Mouse (Mus musculus) CH12.LX (cell line): ENCODE measurements around the gene Hk1. TPM values are rescaled to one million over a fixed set of nuclear protein-coding genes. Genes with fewer than 3 reads are reported as not detected.

Experiments
- DNase-seq: peaks from one replicate; pipeline ENCODE4 v3.0.0-alpha.2; 2013; ENCODE audit errors: extremely low read depth
- H3K27ac ChIP-seq: 2 replicates; pipeline ENCODE4 v1.5.1; 2012; ENCODE audit warnings: low read depth, mild to moderate bottlenecking, control low read depth, moderate library complexity; ENCODE audit not compliant: insufficient read depth
- H3K27me3 ChIP-seq: replicated peaks from 2 replicates; pipeline ENCODE3; 2012; ENCODE audit warnings: inconsistent platforms
- H3K36me3 ChIP-seq, 2 experiments: replicated peaks in 1 of 2; 2 replicates each; pipeline versions ENCODE3 to v1.6.1; 2012; ENCODE audit warnings: inconsistent platforms in 1 of 2, low read length in 1 of 2, mild to moderate bottlenecking in 1 of 2, mixed read lengths in 1 of 2, moderate library complexity in 1 of 2; ENCODE audit not compliant: control insufficient read depth in 1 of 2, insufficient read depth in 1 of 2
- H3K4me1 ChIP-seq, 2 experiments: 2 replicates each; pipeline ENCODE4 v1.6.1; 2012; ENCODE audit warnings: inconsistent platforms in 1 of 2, moderate library complexity in 1 of 2; ENCODE audit not compliant: insufficient read depth in 2 of 2, control insufficient read depth in 1 of 2
- H3K4me2 ChIP-seq: 2 replicates; pipeline ENCODE4 v1.6.1; 2012; ENCODE audit warnings: low read depth, mild to moderate bottlenecking, control low read depth; ENCODE audit not compliant: poor library complexity, insufficient read depth, severe bottlenecking
- H3K4me3 ChIP-seq, 3 experiments: fragments of 150-350 bp in 1 of 3; sonication (generic) in 1 of 3; replicated peaks in 1 of 3; 2 replicates each; pipeline versions ENCODE3 to v1.5.1; 2011 to 2012; ENCODE audit warnings: low read depth in 2 of 3, low read length in 2 of 3, mild to moderate bottlenecking in 2 of 3, moderate library complexity in 2 of 3, control low read depth in 1 of 3, improper control_type of control experiment in 1 of 3, inconsistent platforms in 1 of 3, mixed read lengths in 1 of 3; ENCODE audit not compliant: poor library complexity in 1 of 3
- H3K79me2 ChIP-seq: replicated peaks from 2 replicates; pipeline ENCODE4 v1.6.1; 2012; ENCODE audit warnings: mild to moderate bottlenecking, moderate library complexity; ENCODE audit not compliant: control insufficient read depth, poor library complexity, insufficient read depth, severe bottlenecking; ENCODE audit errors: extremely low read depth
- H3K9ac ChIP-seq: 2 replicates; pipeline ENCODE4 v1.6.1; 2012; ENCODE audit warnings: low read depth, mild to moderate bottlenecking, control low read depth, moderate library complexity; ENCODE audit not compliant: insufficient read depth
- H3K9me3 ChIP-seq: replicated peaks from 2 replicates; pipeline ENCODE3; 2012; ENCODE audit warnings: low read length, inconsistent platforms, mixed read lengths
- BHLHE40 ChIP-seq: IDR thresholded peaks from 2 replicates; pipeline ENCODE4 v1.6.1; 2011; ENCODE audit warnings: mild to moderate bottlenecking, low read depth, low read length, improper control_type of control experiment
- CHD2 ChIP-seq: IDR thresholded peaks from 2 replicates; pipeline ENCODE4 v1.6.1; 2011; ENCODE audit warnings: low read length, improper control_type of control experiment
- ELF1 ChIP-seq: IDR thresholded peaks from 2 replicates; pipeline ENCODE4 v1.6.1; 2014; ENCODE audit warnings: low read depth, mild to moderate bottlenecking, inconsistent platforms, low read length, improper control_type of control experiment
- GABPA ChIP-seq: IDR thresholded peaks from 2 replicates; pipeline ENCODE4 v1.6.1; 2012; ENCODE audit warnings: low read depth, low read length, improper control_type of control experiment, inconsistent platforms; ENCODE audit not compliant: insufficient replicate concordance
- HCFC1 ChIP-seq: IDR thresholded peaks from 2 replicates; pipeline ENCODE4 v1.6.1; 2012; ENCODE audit warnings: low read depth, mild to moderate bottlenecking, inconsistent platforms, low read length, improper control_type of control experiment
- IRF4 ChIP-seq: IDR thresholded peaks from 2 replicates; pipeline ENCODE4 v1.6.1; 2014; ENCODE audit warnings: low read depth, mild to moderate bottlenecking, inconsistent platforms, low read length, improper control_type of control experiment
- JUN ChIP-seq: IDR thresholded peaks from 2 replicates; pipeline ENCODE4 v1.6.1; 2011; ENCODE audit warnings: low read depth, mild to moderate bottlenecking, low read length, improper control_type of control experiment, moderate library complexity; ENCODE audit not compliant: insufficient read depth
- KAT2A ChIP-seq: IDR thresholded peaks from 2 replicates; pipeline ENCODE4 v1.6.1; 2012; ENCODE audit warnings: low read length, improper control_type of control experiment, inconsistent platforms; ENCODE audit not compliant: insufficient replicate concordance
- MAFK ChIP-seq: IDR thresholded peaks from 2 replicates; pipeline ENCODE4 v1.6.1; 2011; ENCODE audit warnings: low read length, improper control_type of control experiment; ENCODE audit not compliant: insufficient replicate concordance
- MAX ChIP-seq: IDR thresholded peaks from 2 replicates; pipeline ENCODE4 v1.6.1; 2011; ENCODE audit warnings: low read length, improper control_type of control experiment
- MEF2A ChIP-seq: IDR thresholded peaks from 2 replicates; pipeline ENCODE4 v1.6.1; 2014; ENCODE audit warnings: low read depth, mild to moderate bottlenecking, inconsistent platforms, low read length, improper control_type of control experiment, borderline replicate concordance
- NELFE ChIP-seq: IDR thresholded peaks from 2 replicates; pipeline ENCODE4 v1.6.1; 2011; ENCODE audit warnings: low read depth, low read length, improper control_type of control experiment
- NRF1 ChIP-seq: IDR thresholded peaks from 2 replicates; pipeline ENCODE4 v1.6.1; 2014; ENCODE audit warnings: low read depth, mild to moderate bottlenecking, inconsistent platforms, low read length, improper control_type of control experiment, moderate library complexity
- PAX5 ChIP-seq: IDR thresholded peaks from 2 replicates; pipeline ENCODE4 v1.6.1; 2012; ENCODE audit warnings: low read length, inconsistent platforms, mixed read lengths
- POLR2A ChIP-seq: IDR thresholded peaks from 2 replicates; pipeline ENCODE4 v1.6.1; 2011; ENCODE audit warnings: low read depth, mild to moderate bottlenecking, improper control_type of control experiment, low read length
- POLR2AphosphoS2 ChIP-seq: IDR thresholded peaks from 2 replicates; pipeline ENCODE4 v1.6.1; 2011; ENCODE audit warnings: low read depth, low read length, improper control_type of control experiment
- RAD21 ChIP-seq: IDR thresholded peaks from 2 replicates; pipeline ENCODE4 v1.6.1; 2011; ENCODE audit warnings: low read depth, mild to moderate bottlenecking, low read length, improper control_type of control experiment, moderate library complexity
- SIN3A ChIP-seq: IDR thresholded peaks from 2 replicates; pipeline ENCODE4 v1.6.1; 2012; ENCODE audit warnings: low read length, improper control_type of control experiment, inconsistent platforms
- TBP ChIP-seq: conservative IDR thresholded peaks from 2 replicates; pipeline ENCODE4 v1.6.1; 2011; ENCODE audit warnings: low read depth, low read length, improper control_type of control experiment
- TCF12 ChIP-seq: IDR thresholded peaks from 2 replicates; pipeline ENCODE4 v1.6.1; 2014; ENCODE audit warnings: low read depth, mild to moderate bottlenecking, inconsistent platforms, low read length, improper control_type of control experiment
- USF1 ChIP-seq: IDR thresholded peaks from 2 replicates; pipeline ENCODE4 v1.6.1; 2014; ENCODE audit warnings: low read depth, mild to moderate bottlenecking, inconsistent platforms, low read length, improper control_type of control experiment
- USF2 ChIP-seq: conservative IDR thresholded peaks from 2 replicates; pipeline ENCODE4 v1.6.1; 2011; ENCODE audit warnings: low read depth, low read length, improper control_type of control experiment
- ZMIZ1 ChIP-seq: IDR thresholded peaks from 2 replicates; pipeline ENCODE4 v1.6.1; 2012; ENCODE audit warnings: low read depth, mild to moderate bottlenecking, inconsistent platforms, low read length, improper control_type of control experiment
- dilution Hi-C: fragments of 300-500 bp; cut with MboI; formaldehyde crosslinking; loops from 2 replicates; pipeline ENCODE4 v1.14.3; 2020; ENCODE audit warnings: low sequenced_read_pairs; ENCODE audit not compliant: extremely low pct_unique_long_range_greater_than_20kb, extremely low pct_ligation_motif_present
- in situ Hi-C: fragments of 300-500 bp; cut with MboI; formaldehyde crosslinking; loops from 3 replicates; pipeline ENCODE4 v1.14.3; 2019; ENCODE audit warnings: low sequenced_read_pairs, low pct_ligation_motif_present, low pct_unique_long_range_greater_than_20kb, mixed read lengths
- polyA plus RNA-seq: library from polyadenylated mRNA; unstranded; fragments of >175 nt; gene quantifications from 2 replicates; pipeline ENCODE4 v1.2.1, GENCODE M21; 2012; ENCODE audit warnings: low read depth; ENCODE audit not compliant: insufficient read length
- total RNA-seq, 2 experiments: library from RNA; depleted of rRNA; stranded (reverse); fragments of 300-350 nt in 1 of 2; fragments of >200 nt in 1 of 2; gene quantifications; 2 replicates each; pipeline ENCODE4 v1.2.3; 2012 to 2014

The Hk1 gene
- total and polyA plus RNA-seq, 3 experiments: 9.3 to 30.1 (median 23.4) TPM

DNA sequence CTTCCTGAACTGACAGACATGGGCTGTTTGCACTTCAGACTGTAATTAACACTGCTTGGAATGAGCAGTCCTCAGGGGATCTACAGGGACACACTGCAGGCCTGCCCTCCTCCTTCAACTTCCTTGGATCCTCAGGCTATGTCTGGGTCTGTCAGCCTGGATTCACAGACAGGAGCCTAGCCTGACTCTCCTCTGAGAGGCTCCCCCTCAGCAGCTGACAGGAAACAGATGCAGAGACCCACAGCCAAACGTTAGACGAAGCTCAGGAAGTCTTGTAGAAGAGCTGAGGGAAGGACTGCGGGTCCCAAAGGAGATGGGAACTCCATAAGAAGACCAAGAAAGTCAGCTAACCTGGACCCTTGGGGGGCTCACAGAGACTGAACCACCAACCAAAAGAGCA lies 73.2 kb downstream of the Hk1 start:
- H3K79me2 ChIP-seq: no peaks in the 10 kb centered on the region
- H3K27me3 ChIP-seq: no peaks in the 10 kb centered on the region
- TF ChIP-seq USF2 (no peak), NRF1 (no peak), MAX (no peak), USF1 (no peak), POLR2A (no peak), NELFE (no peak), ELF1 (no peak), JUN (no peak), TCF12 (no peak)
- H3K9ac ChIP-seq: no peak overlapping the region
- H3K36me3 ChIP-seq: peaks cover 0 to 67% of the 10 kb centered on the region in 2 experiments
- in situ Hi-C loops (no loop called here), dilution Hi-C loops (no loop called here)
- H3K27ac ChIP-seq: no peak overlapping the region
- no peak for DNase-seq
- peaks cover 4% of the 10 kb centered on the region for H3K9me3 ChIP-seq
- no peak overlapping the region for H3K4me3 ChIP-seq
- peaks cover 2 to 16% of the 10 kb centered on the region in 2 experiments for H3K4me1 ChIP-seq
- no peak overlapping the region for H3K4me2 ChIP-seq

DNA sequence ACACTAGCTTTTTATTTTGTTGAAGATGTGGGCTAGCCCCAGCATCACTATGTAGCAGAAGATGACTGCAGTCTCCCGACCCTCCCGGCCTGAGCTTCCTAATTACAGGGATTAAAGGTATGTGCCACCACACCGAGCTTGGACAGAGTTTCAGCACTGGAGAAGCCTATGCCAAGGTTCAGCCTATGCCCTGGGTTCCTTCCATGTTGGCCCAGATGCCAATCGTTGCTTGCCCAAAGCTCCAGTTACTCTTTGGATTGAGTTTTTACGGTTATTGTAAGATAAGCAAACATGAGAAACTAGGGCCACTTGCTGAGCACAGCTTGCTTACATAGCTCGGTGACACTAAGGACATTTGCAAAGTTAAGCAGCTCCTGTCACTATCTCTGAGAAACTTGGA lies 74.6 kb downstream of the Hk1 start:
- in situ Hi-C loops (no loop called here), dilution Hi-C loops (no loop called here)
- DNase-seq: no peak
- peaks cover 4% of the 10 kb centered on the region for H3K9me3 ChIP-seq
- no peaks in the 10 kb centered on the region for H3K79me2 ChIP-seq
- no peak overlapping the region for H3K27ac ChIP-seq
- peaks cover 3 to 15% of the 10 kb centered on the region in 2 experiments; a peak in 3 of 4 replicates for H3K4me1 ChIP-seq
- no peak overlapping the region for H3K4me2 ChIP-seq
- no peak overlapping the region for H3K9ac ChIP-seq
- H3K36me3 ChIP-seq: peaks cover 0 to 71% of the 10 kb centered on the region in 2 experiments
- H3K27me3 ChIP-seq: no peaks in the 10 kb centered on the region
- no peak for TF ChIP-seq JUN
- no peak for TF ChIP-seq TCF12
- no peak for TF ChIP-seq IRF4
- no peak for TF ChIP-seq RAD21
- TF ChIP-seq, all 38 proteins: peak for 0
- H3K4me3 ChIP-seq: no peak overlapping the region

DNA sequence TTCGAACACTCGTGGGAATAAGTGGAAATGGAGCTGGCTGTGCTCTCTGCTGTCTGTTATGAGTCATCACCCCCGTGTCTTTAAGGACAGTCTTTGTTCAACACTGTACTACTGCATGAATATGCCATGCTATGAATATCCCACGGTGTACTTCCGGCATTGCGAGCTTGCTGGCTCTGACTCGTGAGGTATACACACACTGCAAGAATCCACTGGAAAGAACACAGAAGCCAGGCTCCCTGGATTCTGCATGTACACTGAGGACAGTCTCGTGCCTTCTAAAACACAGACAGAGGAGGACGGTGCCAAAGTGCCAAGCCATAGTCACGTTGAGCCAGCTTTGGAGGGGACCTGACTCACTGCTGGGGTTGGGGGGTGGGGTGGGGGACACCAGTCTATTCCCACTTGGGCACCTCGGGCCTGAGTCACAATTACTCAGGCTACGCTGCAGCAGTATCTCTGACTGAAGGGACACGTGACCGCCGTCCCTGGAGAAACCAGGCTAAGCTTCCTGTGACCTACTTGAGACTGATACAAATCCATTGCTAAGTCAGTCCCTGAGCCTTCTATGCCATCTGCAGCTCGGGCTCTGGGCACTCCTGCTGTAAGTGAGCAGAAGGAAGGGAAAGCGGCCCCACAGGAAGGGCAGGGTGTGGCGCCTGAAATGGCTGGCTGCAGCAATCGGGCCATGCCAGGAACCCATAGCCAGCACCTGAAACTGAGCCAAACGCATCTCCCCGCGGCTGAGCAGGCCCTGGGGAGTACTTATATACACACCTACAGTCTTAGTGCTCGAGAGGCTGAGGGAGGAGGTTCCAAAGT lies 79.5 kb downstream of the Hk1 start:
- no peak overlapping the region for H3K4me2 ChIP-seq
- in situ Hi-C loops: no loop called here
- no peak for TF ChIP-seq SIN3A
- no peak for TF ChIP-seq NELFE
- no peak for TF ChIP-seq MAX
- TF ChIP-seq MEF2A: no peak
- TF ChIP-seq MAFK: no peak
- TF ChIP-seq PAX5: no peak
- TF ChIP-seq KAT2A: no peak
- no peak for TF ChIP-seq POLR2A
- TF ChIP-seq BHLHE40: no peak
- TF ChIP-seq TBP: no peak
- no peak for TF ChIP-seq POLR2AphosphoS2
- TF ChIP-seq RAD21: no peak
- TF ChIP-seq HCFC1: no peak
- TF ChIP-seq CHD2: no peak
- no peak for TF ChIP-seq ZMIZ1
- no peak for TF ChIP-seq GABPA
- no peaks in the 10 kb centered on the region for H3K9me3 ChIP-seq
- no peak overlapping the region for H3K9ac ChIP-seq
- no peak overlapping the region for H3K27ac ChIP-seq
- no peaks in the 10 kb centered on the region for H3K79me2 ChIP-seq
- no peaks in the 10 kb centered on the region for H3K27me3 ChIP-seq
- dilution Hi-C loops: no loop called here
- peaks cover 3 to 7% of the 10 kb centered on the region in 2 experiments; a peak in 2 of 4 replicates for H3K4me1 ChIP-seq
- DNase-seq: no peak
- no peak overlapping the region for H3K4me3 ChIP-seq
- peaks cover 7 to 90% of the 10 kb centered on the region in 2 experiments for H3K36me3 ChIP-seq
